ENCODE assay signal across 1 mouse cellular context in the genomic region with DNA sequence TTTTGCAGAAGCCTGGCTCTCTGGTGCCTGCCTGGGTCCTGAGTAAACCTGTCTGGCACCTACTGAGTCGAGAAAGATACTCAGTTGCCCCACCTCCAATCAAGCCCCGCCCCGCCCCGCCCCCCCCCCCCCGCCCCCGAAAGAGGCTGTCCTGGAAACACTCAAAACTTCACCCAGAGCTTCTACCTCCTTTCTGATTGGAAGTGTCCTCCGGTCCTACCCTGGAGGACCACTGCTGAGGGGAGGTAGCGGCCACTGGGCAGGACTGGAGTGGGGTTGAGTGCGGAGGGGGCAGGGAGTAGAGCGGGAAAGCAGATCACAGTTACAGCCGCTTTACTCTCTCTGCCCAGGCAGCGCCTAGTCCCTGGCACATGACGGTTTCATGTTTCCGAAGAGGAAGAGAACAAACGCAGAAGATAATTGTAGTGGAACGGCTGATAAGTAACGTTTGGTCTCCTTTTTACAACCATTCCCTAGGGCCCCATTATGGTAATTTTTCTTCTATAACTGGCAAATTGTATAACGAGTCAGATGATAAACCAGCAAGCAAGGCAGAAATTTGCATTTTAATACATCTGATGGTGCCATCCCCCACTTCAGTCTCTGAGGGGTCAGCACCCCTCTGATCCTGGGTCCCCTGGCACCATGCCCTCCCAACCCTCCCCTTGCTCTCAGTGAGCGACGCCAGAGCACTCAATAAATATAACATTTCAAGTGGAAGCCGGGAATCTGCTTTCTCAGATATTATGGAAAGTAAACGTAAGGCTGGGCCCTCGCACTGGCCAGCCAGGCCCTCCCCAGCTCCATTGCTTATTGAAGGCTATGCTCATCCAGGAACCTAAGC.
TF ChIP-seq lines count a peak whose summit lies in the region.

No protein-coding gene starts in this region.

TF ChIP-seq in MEL, 35 proteins besides CTCF, POLR2A, EP300 and RAD21 (continued from another document):
- TF ChIP-seq NRF1 (IDR thresholded peaks at IDR 0.05; ENCODE audit: insufficient read depth, low read depth, low read length, poor library complexity, severe bottlenecking): no peak
